ENCODE assay signal across 20 mouse cellular contexts in the genomic region with DNA sequence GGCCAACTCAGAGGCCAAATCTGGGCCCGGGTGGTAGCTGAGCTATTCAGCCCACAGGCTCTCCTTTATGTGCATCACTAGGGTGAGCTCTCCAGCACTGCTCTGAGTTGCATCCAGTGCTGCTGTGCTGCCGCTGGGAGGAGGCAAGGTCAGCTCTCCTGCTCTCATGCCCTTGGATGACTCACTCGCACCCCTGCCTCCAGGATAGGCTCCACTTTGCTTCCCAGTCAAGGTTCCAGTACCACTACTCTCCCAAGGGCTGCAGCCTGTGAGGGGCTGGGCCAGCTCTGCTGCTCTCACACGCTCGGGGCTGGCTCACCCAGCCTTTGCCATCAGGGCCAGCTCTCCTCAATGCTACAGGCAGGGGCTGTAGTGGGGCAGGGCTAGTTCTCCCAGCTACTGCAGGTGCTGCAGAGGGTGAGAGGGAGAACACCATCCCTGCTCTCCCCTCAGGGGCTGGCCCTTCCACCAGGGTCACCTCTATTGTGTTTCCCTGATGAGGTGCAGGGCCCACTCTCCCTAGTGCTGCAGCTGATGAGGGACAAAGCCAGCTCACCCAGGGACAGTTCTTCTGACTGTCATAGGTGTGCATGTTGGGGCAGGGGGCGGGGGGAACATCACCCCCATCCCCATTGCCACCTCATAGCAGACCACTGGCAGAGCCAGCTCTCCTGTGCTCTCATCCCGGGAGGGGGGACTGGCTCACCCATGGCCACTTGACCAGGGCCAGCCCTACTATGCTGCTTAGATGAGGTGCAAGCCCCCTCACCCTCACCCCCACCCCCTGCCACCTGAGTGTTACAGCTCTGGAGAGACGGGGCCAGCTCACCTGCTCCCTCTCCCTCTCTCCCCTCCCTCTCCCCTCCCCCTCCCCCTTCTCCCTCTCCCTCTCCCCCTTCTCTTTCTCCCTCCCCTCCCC. TPM values are rescaled to one million over a fixed set of nuclear protein-coding genes. Genes with fewer than 3 reads are reported as not detected.
DNase-seq lines count a peak whose midpoint lies in the region; ATAC-seq and TF ChIP-seq lines count a peak whose summit lies in the region.
"Had no signal": no experiment of that assay in that cellular context is flagged by ENCODE, and none has a peak within 500 bp of the region (broad histone marks: within the 10 kb centered on the region; RNA-seq: fewer than 3 reads in every experiment).

No protein-coding gene starts in this region.

- H3K36me3 ChIP-seq in heart, embryonic 12.5 days, result no peaks in the 10 kb centered on the region
- H3K36me3 ChIP-seq in heart, adult 2 months (ENCODE audit: control insufficient read depth, insufficient read depth, low read length), result no peaks in the 10 kb centered on the region
- no peaks in the 10 kb centered on the region for H3K36me3 ChIP-seq in liver, embryonic 13.5 days
- H3K36me3 ChIP-seq in liver, embryonic 11.5 days (ENCODE audit: control insufficient read depth, insufficient read depth, low read length), result no peaks in the 10 kb centered on the region
- no peaks in the 10 kb centered on the region for H3K36me3 ChIP-seq in embryonic facial prominence, embryonic 12.5 days
- no peaks in the 10 kb centered on the region for H3K36me3 ChIP-seq in stomach, postnatal 0 days (ENCODE audit: control insufficient read depth, insufficient read depth, low read length)
- H3K36me3 ChIP-seq: G1E; heart, embryonic 13.5 days; hindbrain, embryonic 15.5 days had no signal

- no peaks in the 10 kb centered on the region for H3K79me2 ChIP-seq in heart, adult 2 months (replicated peaks; ENCODE audit: control insufficient read depth, insufficient read depth, low read length)

- WGBS in heart, embryonic 12.5 days, result 54% methylated on average over 8 of the region's 8 CpGs
- 63% methylated on average over 8 of the region's 8 CpGs for WGBS in heart, adult 2 months
- 72% methylated on average over 8 of the region's 8 CpGs for WGBS in liver, embryonic 13.5 days (ENCODE audit: insufficient replicate concordance)
- WGBS in liver, embryonic 11.5 days, result 72% methylated on average over 8 of the region's 8 CpGs
- 72% methylated on average over 8 of the region's 8 CpGs for WGBS in embryonic facial prominence, embryonic 12.5 days
- 69% methylated on average over 8 of the region's 8 CpGs for WGBS in stomach, postnatal 0 days

- no peaks in the 10 kb centered on the region for H3K4me1 ChIP-seq in heart, embryonic 12.5 days (replicated peaks)
- H3K4me1 ChIP-seq in heart, adult 2 months (ENCODE audit: control insufficient read depth, insufficient read depth, low read length), result peaks cover 1% of the 10 kb centered on the region; the same call in 1 of the 2 replicates
- H3K4me1 ChIP-seq in liver, embryonic 13.5 days (replicated peaks), result 0 out of 2 replicates have a peak, but pooled peaks cover 3% of the 10 kb centered on the region
- no peaks in the 10 kb centered on the region for H3K4me1 ChIP-seq in liver, embryonic 11.5 days (replicated peaks; ENCODE audit: control insufficient read depth, insufficient read depth, low read length)
- H3K4me1 ChIP-seq in embryonic facial prominence, embryonic 12.5 days, result no peaks in the 10 kb centered on the region
- no peaks in the 10 kb centered on the region for H3K4me1 ChIP-seq in stomach, postnatal 0 days (replicated peaks; ENCODE audit: control insufficient read depth, insufficient read depth)
- H3K4me1 ChIP-seq: heart, embryonic 13.5 days; hindbrain, embryonic 15.5 days had no signal

- intact Hi-C loops in heart, adult 2 months (cut with DNase I), result no loop called here

- no peak overlapping the region for H3K4me2 ChIP-seq in heart, embryonic 12.5 days
- no peak overlapping the region for H3K4me2 ChIP-seq in liver, embryonic 13.5 days
- H3K4me2 ChIP-seq in liver, embryonic 11.5 days, result no peak overlapping the region
- H3K4me2 ChIP-seq in embryonic facial prominence, embryonic 12.5 days (replicated peaks), result no peak overlapping the region
- no peak overlapping the region for H3K4me2 ChIP-seq in stomach, postnatal 0 days (replicated peaks; ENCODE audit: low read depth)
- H3K4me2 ChIP-seq: heart, embryonic 13.5 days; hindbrain, embryonic 15.5 days; lung, embryonic 14.5 days had no signal

- no peak for DNase-seq in heart, adult 2 months
- DNase-seq in liver, embryonic 13.5 days, result no peak
- no peak for DNase-seq in liver, embryonic 11.5 days (ENCODE audit: low spot score)
- no peak for DNase-seq in stomach, postnatal 0 days (ENCODE audit: low spot score)
- DNase-seq in cerebellum, adult 18-20 months, result no peak
- DNase-seq in lung, postnatal 14 days, result no peak
- DNase-seq: B cell, adult 2 months; forebrain, postnatal 0 days; gastrocnemius, postnatal 10 days; kidney, postnatal 14 days; left cerebral cortex, postnatal 4 days; lung, embryonic 14.5 days had no signal

- no peak for TF ChIP-seq POLR2A in heart, adult 2 months (IDR thresholded peaks at IDR 0.05; ENCODE audit: insufficient read depth, low read depth, low read length)

- no peak overlapping the region for H3K9ac ChIP-seq in heart, embryonic 12.5 days
- no peak overlapping the region for H3K9ac ChIP-seq in heart, adult 2 months (ENCODE audit: low read depth, low read length)
- H3K9ac ChIP-seq in liver, embryonic 13.5 days, result no peak overlapping the region
- no peak overlapping the region for H3K9ac ChIP-seq in liver, embryonic 11.5 days (ENCODE audit: low read depth, low read length)
- no peak overlapping the region for H3K9ac ChIP-seq in embryonic facial prominence, embryonic 12.5 days
- H3K9ac ChIP-seq in stomach, postnatal 0 days (ENCODE audit: low read length), result no peak overlapping the region
- H3K9ac ChIP-seq: forebrain, postnatal 0 days; heart, embryonic 13.5 days; hindbrain, embryonic 15.5 days; lung, embryonic 14.5 days had no signal

- peak; percentile 33; the same call in 1 of the 2 replicates for ATAC-seq in heart, embryonic 12.5 days (ENCODE audit: insufficient number of reproducible peaks, low FRiP score)
- 0 out of 2 replicates have a peak, but pooled peaks have one; percentile 20 for ATAC-seq in liver, embryonic 13.5 days (ENCODE audit: low read depth)
- no peak; the same call in 1 of the 2 replicates for ATAC-seq in liver, embryonic 11.5 days (replicated peaks; ENCODE audit: low FRiP score)
- peak; percentile 64 for ATAC-seq in embryonic facial prominence, embryonic 12.5 days (ENCODE audit: insufficient number of reproducible peaks, insufficient read depth, low FRiP score, low TSS enrichment)
- peak; percentile 32; the same call in 1 of the 2 replicates for ATAC-seq in stomach, postnatal 0 days (ENCODE audit: low FRiP score, low TSS enrichment)
- ATAC-seq: activated CD4-positive, CD25-positive, alpha-beta regulatory T cell, adult 4 months; forebrain, postnatal 0 days had no signal

- no peaks in the 10 kb centered on the region for H3K9me3 ChIP-seq in heart, embryonic 12.5 days (replicated peaks)
- H3K9me3 ChIP-seq in liver, embryonic 13.5 days (replicated peaks), result no peaks in the 10 kb centered on the region
- no peaks in the 10 kb centered on the region for H3K9me3 ChIP-seq in liver, embryonic 11.5 days (ENCODE audit: control insufficient read depth, low read length)
- H3K9me3 ChIP-seq in embryonic facial prominence, embryonic 12.5 days, result no peaks in the 10 kb centered on the region
- H3K9me3 ChIP-seq in stomach, postnatal 0 days (ENCODE audit: control insufficient read depth, low read length), result no peaks in the 10 kb centered on the region
- H3K9me3 ChIP-seq: G1E; heart, embryonic 13.5 days; hindbrain, embryonic 15.5 days; megakaryocyte, embryonic 14.5 days had no signal

- H3K27ac ChIP-seq in heart, embryonic 12.5 days (ENCODE audit: poor library complexity, severe bottlenecking), result no peak overlapping the region
- H3K27ac ChIP-seq in heart, adult 2 months, result no peak overlapping the region
- H3K27ac ChIP-seq in liver, embryonic 13.5 days, result no peak overlapping the region
- no peak overlapping the region for H3K27ac ChIP-seq in liver, embryonic 11.5 days (ENCODE audit: low read depth, low read length)
- no peak overlapping the region for H3K27ac ChIP-seq in embryonic facial prominence, embryonic 12.5 days
- no peak overlapping the region for H3K27ac ChIP-seq in stomach, postnatal 0 days (replicated peaks)
- H3K27ac ChIP-seq: heart, embryonic 13.5 days; hindbrain, embryonic 15.5 days had no signal

- TF ChIP-seq CTCF in heart, adult 2 months (IDR thresholded peaks at IDR 0.05), result no peak
- TF ChIP-seq CTCF in stomach, postnatal 0 days (IDR thresholded peaks at IDR 0.05; ENCODE audit: low read depth), result no peak

- H3K27me3 ChIP-seq in heart, embryonic 12.5 days (replicated peaks), result no peaks in the 10 kb centered on the region
- no peaks in the 10 kb centered on the region for H3K27me3 ChIP-seq in heart, adult 2 months (ENCODE audit: control insufficient read depth, insufficient read depth, low read length)
- H3K27me3 ChIP-seq in liver, embryonic 13.5 days, result no peaks in the 10 kb centered on the region
- H3K27me3 ChIP-seq in liver, embryonic 11.5 days (replicated peaks; ENCODE audit: control insufficient read depth, insufficient read depth, low read length), result no peaks in the 10 kb centered on the region
- H3K27me3 ChIP-seq in embryonic facial prominence, embryonic 12.5 days, result no peaks in the 10 kb centered on the region
- H3K27me3 ChIP-seq in stomach, postnatal 0 days (ENCODE audit: control insufficient read depth, insufficient read depth, low read length), result no peaks in the 10 kb centered on the region
- H3K27me3 ChIP-seq: heart, embryonic 13.5 days; hindbrain, embryonic 15.5 days had no signal

- H3K4me3 ChIP-seq in heart, embryonic 12.5 days, result no peak overlapping the region
- H3K4me3 ChIP-seq in heart, adult 2 months, result no peak overlapping the region
- H3K4me3 ChIP-seq in liver, embryonic 13.5 days (replicated peaks), result no peak overlapping the region
- no peak overlapping the region for H3K4me3 ChIP-seq in liver, embryonic 11.5 days (ENCODE audit: low read depth, low read length)
- H3K4me3 ChIP-seq in embryonic facial prominence, embryonic 12.5 days, result no peak overlapping the region
- no peak overlapping the region for H3K4me3 ChIP-seq in stomach, postnatal 0 days (ENCODE audit: low read depth, low read length)
- H3K4me3 ChIP-seq: heart, embryonic 13.5 days; hindbrain, embryonic 15.5 days; myocyte had no signal

- TF ChIP-seq EP300 in heart, adult 2 months (IDR thresholded peaks at IDR 0.05; ENCODE audit: insufficient read depth, low read depth, low read length), result no peak
- TF ChIP-seq EP300 in stomach, postnatal 0 days (optimal IDR thresholded peaks at IDR 0.05), result no peak

RNA-seq across cellular contexts. Expression of a gene that starts 7.9 kb away (rescaled TPM):
- 11.9 and 12.3 TPM in 2 replicates for polyA plus RNA-seq in heart, embryonic 12.5 days (2016; fragmentation: Nextera tagmentation; extraction: Ambion mirVana)
- 1 to 10 TPM; 5.6 to 6.2 TPM for total RNA-seq in heart, adult 2 months (2021)
- 1.9 and 3.6 TPM in 2 replicates for polyA plus RNA-seq in heart, adult 2 months (2012; rRNA removed)
- polyA plus RNA-seq in liver, embryonic 13.5 days (2015; fragmentation: Nextera tagmentation; extraction: Ambion mirVana), result 5.0 and 7.0 TPM in 2 replicates
- polyA plus RNA-seq in liver, embryonic 11.5 days (2014; fragmentation: Nextera tagmentation; extraction: Ambion mirVana), result 13.3 and 13.9 TPM in 2 replicates
- 13.4 and 13.7 TPM in 2 replicates for polyA plus RNA-seq in embryonic facial prominence, embryonic 12.5 days (2016; fragmentation: Nextera tagmentation; extraction: Ambion mirVana)
- 3.6 and 3.9 TPM in 2 replicates for polyA plus RNA-seq in stomach, postnatal 0 days (2015; fragmentation: Nextera tagmentation; extraction: Ambion mirVana)
